Mouse (Mus musculus) thymus, adult 2 months (tissue): ENCODE results near the gene Klhdc3.

Experiments used
- CTCF ChIP-seq: fragments of 200-500 bp; IDR thresholded peaks from 2 replicates; pipeline ENCODE4 v1.5.1; 2012; ENCODE audit warnings: mild to moderate bottlenecking, control low read depth, low read length, moderate library complexity, borderline replicate concordance; ENCODE audit not compliant: control insufficient read depth, poor library complexity, insufficient read depth; ENCODE audit errors: extremely low read depth
- POLR2A ChIP-seq: fragments of 200-500 bp; IDR thresholded peaks from 2 replicates; pipeline ENCODE4 v1.6.1; 2012; ENCODE audit warnings: mild to moderate bottlenecking, low read length, control low read depth, moderate library complexity; ENCODE audit not compliant: control insufficient read depth, poor library complexity, insufficient read depth; ENCODE audit errors: extremely low read depth

- TF ChIP-seq CTCF: no peak
- no peak for TF ChIP-seq POLR2A
These were observed 613 bp downstream of the Klhdc3 start for GRCm38 (mm10) chr17:46679843-46680759.
